Mouse (Mus musculus) neural tube, embryonic 13.5 days (tissue): ENCODE data around the gene Ttll1. TPM values are rescaled to one million over a fixed set of nuclear protein-coding genes. Genes with fewer than 3 reads are reported as not detected.

ENCODE experiments used
- ATAC-seq: fragments of 200-750 bp; cut with Nextera tagmentation; 2 replicates; pipeline ENCODE4 v1.8.0; 2017; ENCODE audit warnings: low read depth, mild to moderate bottlenecking, moderate TSS enrichment, moderate library complexity
- H3K27ac ChIP-seq: fragments of 300-500 bp; sonication (generic); replicated peaks from 2 replicates; pipeline ENCODE4 v1.5.1; 2015; ENCODE audit warnings: moderate library complexity, mild to moderate bottlenecking, inconsistent platforms
- H3K27me3 ChIP-seq: fragments of 300-500 bp; sonication (generic); 2 replicates; pipeline ENCODE4 v1.6.1; 2015; ENCODE audit warnings: mild to moderate bottlenecking, inconsistent platforms
- H3K36me3 ChIP-seq: fragments of 300-500 bp; sonication (generic); 2 replicates; pipeline ENCODE4 v1.6.1; 2015; ENCODE audit warnings: mild to moderate bottlenecking, inconsistent platforms
- H3K4me1 ChIP-seq: fragments of 300-500 bp; sonication (generic); replicated peaks from 2 replicates; pipeline ENCODE4 v1.6.1; 2015; ENCODE audit warnings: inconsistent platforms
- H3K4me2 ChIP-seq: fragments of 300-500 bp; sonication (generic); 2 replicates; pipeline ENCODE4 v1.6.1; 2015; ENCODE audit warnings: inconsistent platforms, mild to moderate bottlenecking, moderate library complexity
- H3K4me3 ChIP-seq: fragments of 300-500 bp; sonication (generic); 2 replicates; pipeline ENCODE4 v1.5.1; 2015; ENCODE audit warnings: mild to moderate bottlenecking, inconsistent platforms
- H3K9ac ChIP-seq: fragments of 300-500 bp; sonication (generic); 2 replicates; pipeline ENCODE4 v1.6.1; 2015; ENCODE audit warnings: moderate library complexity, mild to moderate bottlenecking, inconsistent platforms
- H3K9me3 ChIP-seq: fragments of 300-500 bp; sonication (generic); 2 replicates; pipeline ENCODE4 v1.6.1; 2016; ENCODE audit warnings: inconsistent platforms
- WGBS: fragments of 180-500 bp; shearing (Covaris S2); methylation state at CpG from one replicate; pipeline ENCODE4 v1.1.7; 2015; 5-methylcytosine and 5-hydroxymethylcytosine counted together
- microRNA-seq: library from miRNA; unstranded; fragments of <30 nt; microRNA quantifications from one replicate; pipeline ENCODE4, GENCODE M21; 2016
- polyA plus RNA-seq: library from polyadenylated mRNA; unstranded; fragments of >200 nt; fragmentation: Nextera tagmentation; extraction: Ambion mirVana; gene quantifications from 2 replicates; pipeline ENCODE4 v1.2.1, GENCODE M21; 2015

Ttll1 gene
- polyA plus RNA-seq, 1 experiment from 2014 or later = 107 TPM

- H3K36me3 ChIP-seq = no peaks in the 10 kb centered on the region
- H3K27ac ChIP-seq = no peak overlapping the region
- peaks cover 27% of the 10 kb centered on the region for H3K4me1 ChIP-seq
- WGBS = 91% methylated on average over 2 of the region's 2 CpGs
- no peaks in the 10 kb centered on the region for H3K9me3 ChIP-seq
- no peak for ATAC-seq
- H3K27me3 ChIP-seq = no peaks in the 10 kb centered on the region
- no peak overlapping the region for H3K4me2 ChIP-seq
- H3K4me3 ChIP-seq = no peak overlapping the region
- H3K9ac ChIP-seq = no peak overlapping the region
Measured at GRCm38 (mm10) chr15:83445908-83446307, 64.8 kb downstream of the Ttll1 start.

DNA sequence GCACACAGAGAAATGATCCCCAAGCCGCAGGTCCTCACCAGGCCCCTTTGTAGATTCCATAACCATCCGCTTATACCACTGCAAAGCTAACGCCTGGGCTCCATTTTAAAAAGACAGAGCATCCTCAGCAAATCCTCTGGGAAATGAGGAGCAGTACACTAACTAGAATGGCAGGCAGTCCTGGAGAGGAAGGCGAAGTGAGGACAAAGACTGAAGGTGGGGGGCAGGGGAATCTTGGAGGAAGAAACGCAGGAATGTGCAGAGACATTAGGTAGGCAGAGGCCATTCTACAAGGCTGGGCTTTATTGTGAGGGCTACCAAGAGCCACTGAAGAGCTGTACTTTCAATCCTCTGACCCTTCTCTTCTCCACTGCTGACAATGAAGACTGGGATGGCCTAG is 65.3 kb downstream of the Ttll1 start:
- Histone ChIP-seq H3K4me1 (peaks cover 27% of the 10 kb centered on the region), H3K27ac (no peak overlapping the region), H3K4me2 (no peak overlapping the region), H3K36me3 (no peaks in the 10 kb centered on the region), H3K4me3 (no peak overlapping the region), H3K27me3 (no peaks in the 10 kb centered on the region), H3K9ac (no peak overlapping the region), H3K9me3 (no peaks in the 10 kb centered on the region)
- WGBS = 63% methylated on average over 5 of the region's 5 CpGs
- no peak for ATAC-seq

GRCm38 (mm10) chr15:83444425-83444824 is 66.3 kb downstream of the Ttll1 start:
- peaks cover 27% of the 10 kb centered on the region for H3K4me1 ChIP-seq
- no peak overlapping the region for H3K9ac ChIP-seq
- H3K27me3 ChIP-seq = no peaks in the 10 kb centered on the region
- no peaks in the 10 kb centered on the region for H3K36me3 ChIP-seq
- H3K9me3 ChIP-seq = no peaks in the 10 kb centered on the region
- WGBS = 82% methylated on average over 6 of the region's 6 CpGs
- ATAC-seq = no peak
- H3K4me2 ChIP-seq = no peak overlapping the region
- no peak overlapping the region for H3K4me3 ChIP-seq
- no peak overlapping the region for H3K27ac ChIP-seq

- Histone ChIP-seq H3K9me3 (no peaks in the 10 kb centered on the region), H3K27ac (no peak overlapping the region), H3K9ac (no peak overlapping the region), H3K27me3 (no peaks in the 10 kb centered on the region), H3K4me2 (no peak overlapping the region), H3K4me3 (no peak overlapping the region), H3K4me1 (peaks cover 19% of the 10 kb centered on the region), H3K36me3 (no peaks in the 10 kb centered on the region)
- no peak for ATAC-seq
- WGBS = 89% methylated on average over 4 of the region's 4 CpGs
Measured at GRCm38 (mm10) chr15:83442495-83443037, 68.1 kb downstream of the Ttll1 start.

DNA sequence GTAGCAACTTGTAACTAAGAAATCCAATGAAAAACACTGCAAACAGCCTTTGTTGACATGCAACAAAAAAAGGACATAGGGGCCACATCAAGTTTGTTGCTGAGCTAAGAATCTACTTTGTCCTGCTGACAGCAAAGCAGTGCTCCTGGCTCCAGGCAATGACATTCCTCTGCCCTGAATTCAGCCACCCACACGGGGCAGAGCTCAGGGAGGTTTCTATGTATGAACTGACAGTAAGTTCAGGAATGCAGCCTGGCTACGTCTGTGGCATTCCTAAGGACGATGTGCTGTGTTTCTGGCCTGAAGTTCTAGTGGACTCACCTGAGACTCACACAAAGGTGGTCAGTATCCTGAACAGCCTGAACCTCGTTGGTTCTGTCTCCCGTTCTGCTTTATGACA is 70.0 kb downstream of the Ttll1 start:
- 73% methylated on average over 5 of the region's 5 CpGs for WGBS
- no peak overlapping the region for H3K9ac ChIP-seq
- H3K4me3 ChIP-seq = no peak overlapping the region
- no peaks in the 10 kb centered on the region for H3K27me3 ChIP-seq
- no peak overlapping the region for H3K27ac ChIP-seq
- no peak overlapping the region for H3K4me2 ChIP-seq
- H3K9me3 ChIP-seq = no peaks in the 10 kb centered on the region
- no peaks in the 10 kb centered on the region for H3K36me3 ChIP-seq
- ATAC-seq = no peak
- peaks cover 13% of the 10 kb centered on the region for H3K4me1 ChIP-seq

DNA sequence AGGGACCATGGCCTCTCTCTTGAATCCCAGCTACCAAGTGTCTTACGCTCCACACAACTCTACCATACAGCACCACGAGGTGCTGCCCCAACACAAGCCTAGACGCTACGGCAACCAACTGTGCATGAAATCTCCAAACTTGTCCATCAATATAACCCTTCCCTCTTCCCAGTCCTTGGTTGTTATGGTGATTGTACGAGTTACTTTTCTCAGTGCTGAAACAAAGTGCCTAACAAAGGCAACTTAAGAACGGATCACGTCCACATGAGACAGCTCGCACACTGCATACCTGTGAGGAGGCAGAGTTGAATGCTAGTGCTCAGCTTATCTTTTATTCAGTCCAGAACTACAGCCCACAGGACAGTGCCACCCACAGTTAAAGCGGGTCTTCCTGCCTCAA is 74.2 kb downstream of the Ttll1 start:
- H3K9ac ChIP-seq = no peak overlapping the region
- no peak overlapping the region for H3K27ac ChIP-seq
- H3K4me3 ChIP-seq = no peak overlapping the region
- WGBS = 77% methylated on average over 9 of the region's 9 CpGs
- ATAC-seq = no peak
- H3K9me3 ChIP-seq = no peaks in the 10 kb centered on the region
- no peak overlapping the region for H3K4me2 ChIP-seq
- peaks cover 13% of the 10 kb centered on the region for H3K4me1 ChIP-seq
- no peaks in the 10 kb centered on the region for H3K36me3 ChIP-seq
- H3K27me3 ChIP-seq = no peaks in the 10 kb centered on the region

DNA sequence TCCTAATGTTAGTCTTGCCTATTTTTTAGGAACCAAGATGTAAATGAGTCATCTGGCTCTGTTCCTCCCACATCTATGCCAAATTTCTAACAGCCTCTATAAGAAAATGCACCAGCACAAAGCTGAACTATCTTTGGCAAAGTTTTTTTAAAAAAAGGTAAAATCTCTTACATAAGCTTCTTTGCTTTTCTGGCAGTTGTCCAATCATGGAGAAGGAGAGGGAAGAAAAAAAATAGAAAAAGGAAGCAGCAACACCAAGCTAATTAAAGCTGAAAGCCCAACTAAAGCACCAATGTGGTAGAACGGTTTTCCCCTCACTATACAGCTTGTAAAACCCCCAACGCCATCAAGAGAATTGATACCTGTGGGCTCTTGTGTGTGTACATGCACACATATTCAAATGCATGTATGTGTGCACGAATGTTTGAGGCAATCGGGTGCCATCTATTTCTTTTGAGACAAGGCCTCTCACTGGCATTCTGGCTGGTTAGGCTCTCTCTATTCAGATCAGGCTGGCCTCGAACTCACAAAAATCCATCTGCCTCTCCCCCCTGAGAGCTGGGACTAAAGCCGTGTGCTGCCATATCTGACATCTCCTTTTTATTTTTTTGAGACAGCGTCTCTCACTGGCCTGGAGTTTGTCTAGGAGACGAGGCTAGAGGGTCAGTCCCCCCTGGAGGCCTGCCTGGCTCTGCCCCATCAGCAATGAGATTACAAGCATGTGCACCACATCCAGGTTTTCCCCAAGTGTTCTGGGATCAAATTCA is 75.2 kb downstream of the Ttll1 start:
- H3K4me1 ChIP-seq = peaks cover 13% of the 10 kb centered on the region
- no peak overlapping the region for H3K4me3 ChIP-seq
- H3K9ac ChIP-seq = no peak overlapping the region
- ATAC-seq = no peak
- WGBS = 85% methylated on average over 8 of the region's 8 CpGs
- no peak overlapping the region for H3K4me2 ChIP-seq
- no peak overlapping the region for H3K27ac ChIP-seq
- H3K9me3 ChIP-seq = no peaks in the 10 kb centered on the region
- H3K27me3 ChIP-seq = no peaks in the 10 kb centered on the region
- no peaks in the 10 kb centered on the region for H3K36me3 ChIP-seq

DNA sequence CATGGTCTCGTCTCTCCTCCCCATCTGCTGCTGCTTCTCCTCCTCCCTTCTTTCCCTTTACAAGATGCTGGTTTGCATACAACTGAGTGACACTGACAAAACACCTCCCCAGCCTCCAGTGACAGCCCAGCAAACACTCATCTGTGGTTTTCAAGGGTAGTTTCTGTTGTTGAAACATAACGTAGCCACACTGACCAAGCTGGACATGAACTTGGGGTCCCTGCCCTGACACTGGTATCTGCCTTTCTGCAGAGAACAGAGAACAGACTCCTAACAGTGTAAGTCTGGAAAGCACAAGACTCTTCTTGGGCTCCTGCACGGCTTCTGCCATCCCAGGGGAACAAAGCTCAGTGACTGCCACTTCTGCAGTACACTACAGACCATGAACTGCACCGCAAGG is 76.0 kb downstream of the Ttll1 start:
- peaks cover 13% of the 10 kb centered on the region for H3K4me1 ChIP-seq
- no peak overlapping the region for H3K4me2 ChIP-seq
- no peak overlapping the region for H3K9ac ChIP-seq
- H3K36me3 ChIP-seq = no peaks in the 10 kb centered on the region
- whole genome bisulfite sequencing = 84% methylated on average over 4 of the region's 4 CpGs
- no peak overlapping the region for H3K27ac ChIP-seq
- ATAC-seq = no peak
- H3K27me3 ChIP-seq = no peaks in the 10 kb centered on the region
- H3K4me3 ChIP-seq = no peak overlapping the region
- H3K9me3 ChIP-seq = no peaks in the 10 kb centered on the region

Small RNA genes lying within 50 kb of the gene (microRNA-seq; reads per million reads assigned to microRNA genes)
- not detected for gene Gm24575

Other genes with a start within 250 kb of the Ttll1 start
- 39.6 and 43.5 TPM in 2 replicates for gene Arfgap3, start 160.6 kb downstream of the Ttll1 start, polyA plus RNA-seq
- gene Pacsin2, start 46.3 kb downstream of the Ttll1 start, polyA plus RNA-seq = 29.6 and 32.2 TPM in 2 replicates
- gene Bik, start 16.0 kb upstream of the Ttll1 start, polyA plus RNA-seq = 1.2 and 1.5 TPM in 2 replicates
- gene Tspo, start 52.7 kb upstream of the Ttll1 start, polyA plus RNA-seq = 13.1 and 13.4 TPM in 2 replicates
- gene Mcat, start 52.9 kb upstream of the Ttll1 start, polyA plus RNA-seq = 33.4 and 36.3 TPM in 2 replicates
- 37.3 and 42.0 TPM in 2 replicates for gene Ttll12, start 84.3 kb upstream of the Ttll1 start, polyA plus RNA-seq
- 18.1 and 19.2 TPM in 2 replicates for gene Scube1, start 214.1 kb upstream of the Ttll1 start, polyA plus RNA-seq